Mouse (Mus musculus): Measurements from ENCODE around the gene Smarcad1.

DNA sequence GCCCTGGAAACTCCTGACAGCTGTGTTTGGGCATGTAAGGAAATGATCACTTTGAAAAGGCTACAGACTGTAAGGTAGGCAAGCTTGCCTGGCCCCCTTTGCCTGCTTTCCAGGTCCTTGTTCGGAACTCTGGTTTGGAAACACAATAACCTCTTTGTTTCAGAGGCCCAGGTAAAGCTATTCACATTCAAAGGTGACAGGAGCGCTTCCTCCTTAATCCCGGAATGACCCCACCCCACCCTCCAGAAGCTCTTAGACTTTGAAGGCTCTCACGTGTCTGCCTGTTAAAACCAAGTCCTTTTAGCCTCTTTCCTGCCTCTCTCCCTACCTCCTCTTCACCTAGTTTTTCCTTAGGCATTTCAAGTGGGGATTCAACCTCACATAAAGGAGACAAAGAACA is 20.5 kb upstream of the Smarcad1 start:
- TF ChIP-seq EP300 (IDR thresholded peaks at IDR 0.05; ENCODE audit: insufficient read depth, low read depth, low read length) (no peak), CTCF (IDR thresholded peaks at IDR 0.05) (no peak), POLR2A (IDR thresholded peaks at IDR 0.05; ENCODE audit: insufficient read depth, low read depth, low read length) (no peak)

Data from heart, adult 2 months (tissue).